Mouse (Mus musculus): ENCODE results near the gene Acmsd. TPM values are rescaled to one million over a fixed set of nuclear protein-coding genes. Genes with fewer than 3 reads are reported as not detected.

Gene Acmsd
- polyA plus RNA-seq, 1 experiment from 2014 or later: 0.10 TPM

GRCm38 (mm10) chr1:127808671-127809070, 79.5 kb downstream of the Acmsd start:
- H3K4me2 ChIP-seq (ENCODE audit: low read depth, low read length): no peak overlapping the region
- H3K4me1 ChIP-seq (ENCODE audit: control insufficient read depth, insufficient read depth, low read length): no peaks in the 10 kb centered on the region
- no peak overlapping the region for H3K9ac ChIP-seq (ENCODE audit: low read depth, low read length)
- H3K4me3 ChIP-seq (ENCODE audit: low read depth, low read length): no peak overlapping the region
- H3K9me3 ChIP-seq (ENCODE audit: control insufficient read depth, low read length): no peaks in the 10 kb centered on the region
- no peaks in the 10 kb centered on the region for H3K27me3 ChIP-seq (replicated peaks; ENCODE audit: control insufficient read depth, insufficient read depth, low read length)
- no peak for ATAC-seq (ENCODE audit: low read depth)
- H3K36me3 ChIP-seq (ENCODE audit: control insufficient read depth, insufficient read depth, low read length): peaks cover 30% of the 10 kb centered on the region
- DNase-seq (ENCODE audit: low spot score): no peak
- WGBS: 95% methylated on average over 7 of the region's 7 CpGs
- no peak overlapping the region for H3K27ac ChIP-seq (replicated peaks; ENCODE audit: low read depth, low read length)

- H3K9ac ChIP-seq (ENCODE audit: low read depth, low read length): no peak overlapping the region
- no peaks in the 10 kb centered on the region for H3K27me3 ChIP-seq (replicated peaks; ENCODE audit: control insufficient read depth, insufficient read depth, low read length)
- H3K36me3 ChIP-seq (ENCODE audit: control insufficient read depth, insufficient read depth, low read length): no peaks in the 10 kb centered on the region
- H3K9me3 ChIP-seq (ENCODE audit: control insufficient read depth, low read length): no peaks in the 10 kb centered on the region
- ATAC-seq (ENCODE audit: low read depth): no peak
- H3K4me2 ChIP-seq (ENCODE audit: low read depth, low read length): no peak overlapping the region
- H3K4me1 ChIP-seq (ENCODE audit: control insufficient read depth, insufficient read depth, low read length): no peaks in the 10 kb centered on the region
- no peak overlapping the region for H3K27ac ChIP-seq (replicated peaks; ENCODE audit: low read depth, low read length)
- no peak overlapping the region for H3K4me3 ChIP-seq (ENCODE audit: low read depth, low read length)
- WGBS: 71% methylated on average over 7 of the region's 7 CpGs
- no peak for DNase-seq (ENCODE audit: low spot score)
Measured at GRCm38 (mm10) chr1:127812929-127813328, 83.7 kb downstream of the Acmsd start.

GRCm38 (mm10) chr1:127816381-127816780, 87.2 kb downstream of the Acmsd start:
- WGBS: 83% methylated on average over 6 of the region's 6 CpGs

More at GRCm38 (mm10) chr1:127816381-127816780, 87.2 kb downstream of the Acmsd start:
- H3K27me3 ChIP-seq (replicated peaks; ENCODE audit: control insufficient read depth, insufficient read depth, low read length): no peaks in the 10 kb centered on the region
- H3K4me2 ChIP-seq (ENCODE audit: low read depth, low read length): no peak overlapping the region
- H3K27ac ChIP-seq (replicated peaks; ENCODE audit: low read depth, low read length): no peak overlapping the region
- H3K9ac ChIP-seq (ENCODE audit: low read depth, low read length): no peak overlapping the region
- H3K4me3 ChIP-seq (ENCODE audit: low read depth, low read length): no peak overlapping the region
- H3K9me3 ChIP-seq (ENCODE audit: control insufficient read depth, low read length): no peaks in the 10 kb centered on the region
- H3K36me3 ChIP-seq (ENCODE audit: control insufficient read depth, insufficient read depth, low read length): no peaks in the 10 kb centered on the region
- H3K4me1 ChIP-seq (ENCODE audit: control insufficient read depth, insufficient read depth, low read length): no peaks in the 10 kb centered on the region
- DNase-seq (ENCODE audit: low spot score): no peak
- ATAC-seq (ENCODE audit: low read depth): no peak

Other genes with a start within 250 kb of the Acmsd start
- gene Tmem163, start 49.9 kb upstream of the Acmsd start, polyA plus RNA-seq (2014; fragmentation: Nextera tagmentation; extraction: Ambion mirVana): 2.1 and 4.7 TPM in 2 replicates
- 51.4 and 65.1 TPM in 2 replicates for gene Ccnt2, start 44.8 kb downstream of the Acmsd start, polyA plus RNA-seq (2014; fragmentation: Nextera tagmentation; extraction: Ambion mirVana)
- gene Map3k19, start 125.6 kb downstream of the Acmsd start, polyA plus RNA-seq (2014; fragmentation: Nextera tagmentation; extraction: Ambion mirVana): 0.25 and 0.95 TPM in 2 replicates
- gene Rab3gap1, start 139.4 kb downstream of the Acmsd start, polyA plus RNA-seq (2014; fragmentation: Nextera tagmentation; extraction: Ambion mirVana): 20.0 and 22.3 TPM in 2 replicates